Comparison of ENCODE assay signal across 8 mouse cellular contexts in genomic region chr12:84417605-84417922, GRCm38 (mm10). TPM values are rescaled to one million over a fixed set of nuclear protein-coding genes. Genes with fewer than 3 reads are reported as not detected.
DNase-seq lines count a peak whose midpoint lies in the region; ATAC-seq and TF ChIP-seq lines count a peak whose summit lies in the region.

No protein-coding gene starts in this region.

- no peak for TF ChIP-seq POLR2A in kidney, adult 2 months (IDR thresholded peaks at IDR 0.05; ENCODE audit: low read depth, low read length)
- TF ChIP-seq POLR2A in bone marrow macrophage, adult 2 months (IDR thresholded peaks at IDR 0.05; ENCODE audit: borderline replicate concordance, low read depth, low read length) = no peak

- peak overlapping the region; percentile 66 for H3K9ac ChIP-seq in hindbrain, embryonic 12.5 days
- H3K9ac ChIP-seq in midbrain, embryonic 12.5 days (replicated peaks) = peak overlapping the region; percentile 61

- H3K27me3 ChIP-seq in kidney, adult 2 months (replicated peaks; ENCODE audit: control insufficient read depth, insufficient read depth, low read length) = no peaks in the 10 kb centered on the region
- no peaks in the 10 kb centered on the region for H3K27me3 ChIP-seq in hindbrain, embryonic 12.5 days
- H3K27me3 ChIP-seq in midbrain, embryonic 12.5 days = no peaks in the 10 kb centered on the region

- H3K4me3 ChIP-seq in kidney, adult 2 months (ENCODE audit: insufficient read depth, low read depth, low read length) = peak overlapping the region; percentile 83
- H3K4me3 ChIP-seq in bone marrow macrophage, adult 2 months (ENCODE audit: insufficient read depth, low read length) = peak overlapping the region; percentile 98
- peak overlapping the region; percentile 56 for H3K4me3 ChIP-seq in hindbrain, embryonic 12.5 days
- H3K4me3 ChIP-seq in midbrain, embryonic 12.5 days = peak overlapping the region; percentile 58

- WGBS in kidney, adult 2 months = 34% methylated on average over 18 of the region's 18 CpGs
- 38% methylated on average over 18 of the region's 18 CpGs for WGBS in hindbrain, embryonic 12.5 days
- WGBS in midbrain, embryonic 12.5 days = 34% methylated on average over 18 of the region's 18 CpGs

- H3K4me2 ChIP-seq in hindbrain, embryonic 12.5 days (replicated peaks) = peak overlapping the region; percentile 69
- H3K4me2 ChIP-seq in midbrain, embryonic 12.5 days (replicated peaks) = peak overlapping the region; percentile 72

- no peak for ATAC-seq in hindbrain, embryonic 12.5 days (ENCODE audit: low FRiP score)
- ATAC-seq in midbrain, embryonic 12.5 days (ENCODE audit: low FRiP score, low read depth) = no peak

- DNase-seq in kidney, adult 2 months = no peak
- DNase-seq in kidney, adult 9 months = no peak
- DNase-seq in MN1 (ENCODE audit: low spot score) = no peak
- no peak for DNase-seq in ovary, postnatal 36 days (ENCODE audit: low spot score)
- no peak for DNase-seq in adrenal gland, adult (ENCODE audit: inconsistent age in 2 of 2, low spot score in 1 of 2)

- H3K27ac ChIP-seq in kidney, adult 2 months (ENCODE audit: insufficient read depth, low read depth, low read length) = peak overlapping the region; percentile 63; the same call in 1 of the 2 replicates
- H3K27ac ChIP-seq in bone marrow macrophage, adult 2 months (ENCODE audit: insufficient read depth, low read depth, low read length) = peak overlapping the region; percentile 62; the same call in 1 of the 2 replicates
- peak overlapping the region; percentile 67; the same call in 1 of the 2 replicates for H3K27ac ChIP-seq in hindbrain, embryonic 12.5 days
- peak overlapping the region; percentile 56; the same call in 1 of the 2 replicates for H3K27ac ChIP-seq in midbrain, embryonic 12.5 days (replicated peaks)

- H3K4me1 ChIP-seq in kidney, adult 2 months (ENCODE audit: control insufficient read depth, insufficient read depth, low read length) = no peaks in the 10 kb centered on the region
- peaks cover 7% of the 10 kb centered on the region for H3K4me1 ChIP-seq in bone marrow macrophage, adult 2 months (ENCODE audit: control insufficient read depth, insufficient read depth, low read length)
- H3K4me1 ChIP-seq in hindbrain, embryonic 12.5 days = peaks cover 3% of the 10 kb centered on the region; the same call in 1 of the 2 replicates
- peaks cover 5% of the 10 kb centered on the region; the same call in 1 of the 2 replicates for H3K4me1 ChIP-seq in midbrain, embryonic 12.5 days

- TF ChIP-seq CTCF in kidney, adult 2 months (conservative IDR thresholded peaks at IDR 0.05; ENCODE audit: insufficient read depth, insufficient read length, low read depth, low read length) = no peak
- no peak for TF ChIP-seq CTCF in bone marrow macrophage, adult 2 months (IDR thresholded peaks at IDR 0.05; ENCODE audit: low read depth, low read length)

- no peaks in the 10 kb centered on the region for H3K9me3 ChIP-seq in hindbrain, embryonic 12.5 days (replicated peaks)
- no peaks in the 10 kb centered on the region for H3K9me3 ChIP-seq in midbrain, embryonic 12.5 days

- no peaks in the 10 kb centered on the region for H3K36me3 ChIP-seq in kidney, adult 2 months (ENCODE audit: control insufficient read depth, insufficient read depth, low read length)
- no peaks in the 10 kb centered on the region for H3K36me3 ChIP-seq in hindbrain, embryonic 12.5 days
- H3K36me3 ChIP-seq in midbrain, embryonic 12.5 days = no peaks in the 10 kb centered on the region

RNA-seq across cellular contexts. Expression of gene Rnf113a2, which starts 0.6 kb away (rescaled TPM):
- 5.6 and 6.2 TPM in 2 replicates for polyA plus RNA-seq in kidney, adult 2 months (2012; rRNA removed)
- polyA plus RNA-seq in bone marrow macrophage, adult 2 months (2012; ENCODE audit: insufficient read depth, insufficient read length, missing spikeins) = 17.9 and 18.2 TPM in 2 replicates
- 29.2 and 29.9 TPM in 2 replicates for polyA plus RNA-seq in hindbrain, embryonic 12.5 days (2016; fragmentation: Nextera tagmentation; extraction: Ambion mirVana)
- 27.7 and 28.7 TPM in 2 replicates for polyA plus RNA-seq in midbrain, embryonic 12.5 days (2016; fragmentation: Nextera tagmentation; extraction: Ambion mirVana)

RNA-seq across cellular contexts. Expression of gene Bbof1, which starts 8.7 kb away (rescaled TPM):
- polyA plus RNA-seq in kidney, adult 2 months (2012; rRNA removed) = 0.46 and 0.58 TPM in 2 replicates
- 0.90 and 1.2 TPM in 2 replicates for polyA plus RNA-seq in bone marrow macrophage, adult 2 months (2012; ENCODE audit: insufficient read depth, insufficient read length, missing spikeins)
- polyA plus RNA-seq in hindbrain, embryonic 12.5 days (2016; fragmentation: Nextera tagmentation; extraction: Ambion mirVana) = 1.2 and 2.6 TPM in 2 replicates
- 2.6 and 2.7 TPM in 2 replicates for polyA plus RNA-seq in midbrain, embryonic 12.5 days (2016; fragmentation: Nextera tagmentation; extraction: Ambion mirVana)

RNA-seq across cellular contexts. Expression of gene Entpd5, which starts 8.7 kb away (rescaled TPM):
- 100 and 111 TPM in 2 replicates for polyA plus RNA-seq in kidney, adult 2 months (2012; rRNA removed)
- 14.2 and 18.7 TPM in 2 replicates for polyA plus RNA-seq in bone marrow macrophage, adult 2 months (2012; ENCODE audit: insufficient read depth, insufficient read length, missing spikeins)
- polyA plus RNA-seq in hindbrain, embryonic 12.5 days (2016; fragmentation: Nextera tagmentation; extraction: Ambion mirVana) = 11.9 and 12.3 TPM in 2 replicates
- 9.6 and 10.3 TPM in 2 replicates for polyA plus RNA-seq in midbrain, embryonic 12.5 days (2016; fragmentation: Nextera tagmentation; extraction: Ambion mirVana)

RNA-seq across cellular contexts. Expression of gene Aldh6a1, which starts 33.2 kb away (rescaled TPM):
- polyA plus RNA-seq in kidney, adult 2 months (2012; rRNA removed) = 245 and 297 TPM in 2 replicates
- polyA plus RNA-seq in bone marrow macrophage, adult 2 months (2012; ENCODE audit: insufficient read depth, insufficient read length, missing spikeins) = 15.0 and 18.3 TPM in 2 replicates
- 32.6 and 33.9 TPM in 2 replicates for polyA plus RNA-seq in hindbrain, embryonic 12.5 days (2016; fragmentation: Nextera tagmentation; extraction: Ambion mirVana)
- polyA plus RNA-seq in midbrain, embryonic 12.5 days (2016; fragmentation: Nextera tagmentation; extraction: Ambion mirVana) = 25.9 and 27.3 TPM in 2 replicates

RNA-seq across cellular contexts. Expression of gene Lin52, which starts 33.7 kb away (rescaled TPM):
- polyA plus RNA-seq in kidney, adult 2 months (2012; rRNA removed) = 21.6 and 26.3 TPM in 2 replicates
- 10.3 and 13.7 TPM in 2 replicates for polyA plus RNA-seq in bone marrow macrophage, adult 2 months (2012; ENCODE audit: insufficient read depth, insufficient read length, missing spikeins)
- 31.1 and 31.8 TPM in 2 replicates for polyA plus RNA-seq in hindbrain, embryonic 12.5 days (2016; fragmentation: Nextera tagmentation; extraction: Ambion mirVana)
- 36.0 and 37.0 TPM in 2 replicates for polyA plus RNA-seq in midbrain, embryonic 12.5 days (2016; fragmentation: Nextera tagmentation; extraction: Ambion mirVana)
